Mouse (Mus musculus): ENCODE data around the gene Tdp1.

The Tdp1 gene

DNA sequence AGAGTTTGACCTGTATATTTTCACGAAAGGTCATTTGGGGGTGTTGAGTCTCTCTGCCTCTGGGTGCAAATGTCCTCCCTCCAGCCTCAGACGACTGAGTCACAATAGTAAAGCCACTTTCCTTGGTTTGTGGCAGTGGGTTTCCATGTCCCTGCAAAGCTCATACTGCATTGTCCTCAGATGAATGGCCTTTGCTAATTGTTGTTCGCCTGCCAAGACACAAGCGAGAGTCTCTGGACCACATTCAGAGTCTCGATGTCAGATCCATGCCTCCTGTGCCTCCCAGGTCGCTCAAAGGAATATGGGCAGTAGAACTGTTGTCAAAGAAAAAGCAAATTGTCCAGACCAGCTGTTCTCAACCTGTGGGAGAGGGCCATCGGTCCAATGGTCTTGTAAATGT lies 116.1 kb downstream of the Tdp1 start:
- DNase-seq (ENCODE audit: low read depth, low spot score) = no peak

DNA sequence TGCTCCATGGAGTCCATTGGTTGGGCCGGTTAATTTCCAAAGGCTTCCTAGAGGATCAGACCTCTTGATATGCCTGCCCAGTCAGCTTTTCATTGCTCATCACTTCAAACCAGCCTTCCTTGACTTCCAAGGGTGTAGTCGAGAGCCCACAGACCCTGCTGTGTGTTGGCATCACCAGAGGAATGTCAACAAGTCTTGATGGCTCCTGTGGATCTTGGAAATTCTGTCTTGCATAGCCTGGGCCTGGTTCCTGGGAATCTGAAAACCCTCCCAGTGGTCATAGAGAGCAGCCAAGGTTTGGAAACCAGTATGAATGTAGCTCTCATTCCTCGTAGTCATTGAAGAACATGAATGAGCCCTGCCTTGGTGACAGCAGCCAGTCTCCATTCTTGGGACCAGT lies 116.9 kb downstream of the Tdp1 start:
- DNase-seq (ENCODE audit: low read depth, low spot score) = no peak

DNA sequence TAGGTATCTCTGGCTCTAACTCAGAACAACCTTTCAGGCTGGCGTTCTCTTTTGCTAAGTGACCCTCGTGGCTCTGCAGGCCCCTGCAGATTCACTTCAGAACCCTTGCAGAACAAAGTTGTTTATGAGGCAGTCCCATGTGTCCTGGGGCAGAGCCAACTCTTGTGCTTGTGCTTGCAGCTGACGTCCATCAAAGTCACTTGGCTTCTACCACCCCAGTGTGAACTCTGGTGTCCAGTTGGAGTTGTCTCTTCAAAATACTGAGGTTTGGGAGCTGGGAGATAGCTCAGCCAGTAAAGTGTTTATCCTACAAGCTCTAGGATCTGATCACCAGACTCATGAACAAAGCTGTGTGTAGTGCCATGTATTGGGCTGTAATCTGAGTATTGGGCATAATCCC lies 117.6 kb downstream of the Tdp1 start:
- no peak for DNase-seq (ENCODE audit: low read depth, low spot score)

DNA sequence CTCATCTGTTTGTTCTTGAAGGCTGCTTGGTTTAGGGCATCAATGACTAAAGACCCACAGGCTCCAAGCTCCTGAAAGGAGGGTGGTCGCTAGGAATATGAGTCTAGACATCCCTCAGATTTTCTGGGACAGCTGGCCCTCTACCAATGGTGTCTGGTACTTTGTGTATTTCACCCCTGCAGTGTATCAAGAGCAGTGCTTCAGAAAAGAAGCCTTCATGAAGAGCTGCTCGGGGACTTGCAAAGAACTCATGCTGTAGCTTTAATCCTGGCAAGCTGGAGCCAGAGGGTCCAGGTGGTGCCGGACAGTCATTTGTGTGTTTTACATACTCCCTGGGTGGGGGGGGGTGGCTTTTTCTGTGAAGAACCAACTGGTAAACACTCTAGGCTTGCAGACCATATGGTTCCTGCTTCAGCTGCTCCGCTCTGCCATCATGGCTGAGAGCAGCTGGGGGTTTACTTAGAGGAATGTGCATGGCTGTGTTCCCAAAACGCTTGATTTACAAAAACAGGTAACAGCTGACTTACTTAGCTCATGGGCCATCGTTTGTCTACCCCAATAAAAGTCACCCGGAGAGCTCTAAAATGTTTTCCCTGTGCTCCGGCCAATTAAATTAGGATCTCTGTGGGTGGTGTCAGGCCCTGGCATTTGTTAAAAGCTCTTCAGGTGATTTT lies 118.7 kb downstream of the Tdp1 start:
- DNase-seq (ENCODE audit: low read depth, low spot score) = no peak
